Mouse (Mus musculus) ES-Bruce4 (cell line): ENCODE measurements around the gene Krt86.

ENCODE experiments used
- EP300 ChIP-seq: IDR thresholded peaks from 2 replicates; pipeline ENCODE4 v1.6.1; 2011; ENCODE audit warnings: low read depth, low read length; ENCODE audit not compliant: insufficient read depth
- POLR2A ChIP-seq: IDR thresholded peaks from one replicate; pipeline ENCODE4 v1.8.1; 2011; ENCODE audit warnings: low read length; ENCODE audit not compliant: insufficient read depth

DNA sequence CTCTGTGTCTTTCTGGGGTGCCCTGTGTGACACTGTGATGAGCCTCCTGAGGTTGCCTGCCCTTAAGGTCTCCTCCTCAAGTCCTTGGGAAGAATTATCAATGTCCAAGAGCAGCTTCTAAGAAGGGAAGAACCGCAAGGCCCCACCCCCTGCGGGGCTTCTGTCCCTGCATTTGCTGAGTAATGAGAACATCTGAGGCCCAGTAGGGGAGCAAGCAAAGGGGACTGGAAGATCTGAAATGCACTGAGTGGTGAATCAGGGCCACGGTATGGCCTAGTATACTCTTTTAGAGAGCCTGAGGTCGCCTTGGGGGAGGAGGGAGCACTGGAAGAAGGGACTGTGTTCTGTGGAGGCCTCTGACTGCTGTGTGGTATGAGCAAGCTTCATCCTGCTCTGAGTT, 8.8 kb downstream of the Krt86 start:
- TF ChIP-seq EP300 = no peak
- no peak for TF ChIP-seq POLR2A
